Mouse (Mus musculus): ENCODE results near the gene Lrmda. TPM values are rescaled to one million over a fixed set of nuclear protein-coding genes. Genes with fewer than 3 reads are reported as not detected.

The Lrmda gene
- polyA plus RNA-seq, 1 experiment = not detected

DNA sequence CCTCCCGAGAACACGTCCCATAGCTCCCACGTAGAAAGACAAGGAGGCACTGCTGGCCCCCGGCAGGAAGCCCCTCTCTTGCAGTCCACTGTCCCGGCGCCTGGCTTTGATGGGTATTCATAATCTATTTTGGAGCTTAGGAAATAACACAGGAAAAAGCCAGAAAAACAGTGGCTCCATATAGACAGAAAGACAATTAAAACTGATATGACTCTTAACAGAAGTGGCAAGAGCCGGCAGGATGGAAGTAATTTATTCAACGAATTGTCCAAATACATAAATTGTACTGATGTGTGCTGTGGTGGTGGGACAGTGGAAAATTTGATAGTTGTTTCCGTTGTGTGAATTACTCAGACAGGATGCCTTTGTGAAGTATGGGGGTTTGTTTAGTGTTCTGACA, 250.3 kb downstream of the Lrmda start:
- no peak overlapping the region for H3K27ac ChIP-seq (ENCODE audit: insufficient read depth, low read depth, low read length)

DNA sequence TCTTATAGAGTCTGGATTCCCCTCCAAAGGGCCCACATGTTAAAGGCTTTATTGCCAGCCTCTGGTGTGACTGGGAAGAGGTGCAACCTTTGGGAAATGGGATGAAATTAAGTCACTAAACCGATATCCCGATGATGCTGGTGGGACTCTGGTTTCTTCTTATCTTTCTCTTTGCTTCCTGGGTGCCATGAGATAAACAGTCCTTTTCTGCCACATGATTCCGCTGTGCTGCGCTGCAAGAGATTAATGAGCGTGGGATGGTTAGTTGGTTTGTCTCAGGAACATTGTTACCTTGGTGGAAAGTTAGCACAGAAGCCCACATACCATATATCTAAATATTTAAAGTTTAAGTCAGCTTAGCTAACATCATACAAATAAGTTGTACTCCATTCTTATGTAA, 258.5 kb downstream of the Lrmda start:
- TF ChIP-seq CTCF (IDR thresholded peaks at IDR 0.05; ENCODE audit: extremely low read depth, insufficient read length, insufficient replicate concordance, low read depth, low read length) (no peak), POLR2A (IDR thresholded peaks at IDR 0.05; ENCODE audit: low read depth, low read length) (no peak)
- H3K27ac ChIP-seq (ENCODE audit: insufficient read depth, low read depth, low read length) = no peak overlapping the region
- WGBS = 93% methylated on average over 5 of the region's 5 CpGs

More for the DNA sequence above, 250.3 kb downstream of the Lrmda start:
- Histone ChIP-seq H3K27me3 (ENCODE audit: control insufficient read depth, insufficient read depth, low read length) (no peaks in the 10 kb centered on the region), H3K4me1 (ENCODE audit: control insufficient read depth, insufficient read depth, insufficient read length, low read length) (no peaks in the 10 kb centered on the region), H3K36me3 (ENCODE audit: control insufficient read depth, insufficient read depth, low read length) (no peaks in the 10 kb centered on the region), H3K4me3 (ENCODE audit: low read depth, low read length) (no peak overlapping the region)
- 85% methylated on average over 9 of the region's 9 CpGs for WGBS
- no peak for TF ChIP-seq POLR2A (IDR thresholded peaks at IDR 0.05; ENCODE audit: low read depth, low read length)
- TF ChIP-seq CTCF (IDR thresholded peaks at IDR 0.05; ENCODE audit: extremely low read depth, insufficient read length, insufficient replicate concordance, low read depth, low read length) = no peak

GRCm38 (mm10) chr14:22279591-22279990, 260.1 kb downstream of the Lrmda start:
- no peak overlapping the region for H3K27ac ChIP-seq (ENCODE audit: insufficient read depth, low read depth, low read length)
- no peaks in the 10 kb centered on the region for H3K27me3 ChIP-seq (ENCODE audit: control insufficient read depth, insufficient read depth, low read length)
- no peak overlapping the region for H3K4me3 ChIP-seq (ENCODE audit: low read depth, low read length)
- 83% methylated on average over 4 of the region's 4 CpGs for WGBS
- no peaks in the 10 kb centered on the region for H3K36me3 ChIP-seq (ENCODE audit: control insufficient read depth, insufficient read depth, low read length)
- H3K4me1 ChIP-seq (ENCODE audit: control insufficient read depth, insufficient read depth, insufficient read length, low read length) = no peaks in the 10 kb centered on the region
- TF ChIP-seq POLR2A (IDR thresholded peaks at IDR 0.05; ENCODE audit: low read depth, low read length) (no peak), CTCF (IDR thresholded peaks at IDR 0.05; ENCODE audit: extremely low read depth, insufficient read length, insufficient replicate concordance, low read depth, low read length) (no peak)

More for the DNA sequence above, 258.5 kb downstream of the Lrmda start:
- Histone ChIP-seq H3K4me1 (ENCODE audit: control insufficient read depth, insufficient read depth, insufficient read length, low read length) (no peaks in the 10 kb centered on the region), H3K36me3 (ENCODE audit: control insufficient read depth, insufficient read depth, low read length) (no peaks in the 10 kb centered on the region), H3K27me3 (ENCODE audit: control insufficient read depth, insufficient read depth, low read length) (no peaks in the 10 kb centered on the region), H3K4me3 (ENCODE audit: low read depth, low read length) (no peak overlapping the region)

- no peaks in the 10 kb centered on the region for H3K27me3 ChIP-seq (ENCODE audit: control insufficient read depth, insufficient read depth, low read length)
- no peaks in the 10 kb centered on the region for H3K36me3 ChIP-seq (ENCODE audit: control insufficient read depth, insufficient read depth, low read length)
- 94% methylated on average over 7 of the region's 7 CpGs for WGBS
- H3K4me3 ChIP-seq (ENCODE audit: low read depth, low read length) = no peak overlapping the region
- TF ChIP-seq CTCF (IDR thresholded peaks at IDR 0.05; ENCODE audit: extremely low read depth, insufficient read length, insufficient replicate concordance, low read depth, low read length) (no peak), POLR2A (IDR thresholded peaks at IDR 0.05; ENCODE audit: low read depth, low read length) (no peak)
- H3K4me1 ChIP-seq (ENCODE audit: control insufficient read depth, insufficient read depth, insufficient read length, low read length) = no peaks in the 10 kb centered on the region
- no peak overlapping the region for H3K27ac ChIP-seq (ENCODE audit: insufficient read depth, low read depth, low read length)
These were observed 262.1 kb downstream of the Lrmda start for GRCm38 (mm10) chr14:22281630-22282029.

- no peak overlapping the region for H3K4me3 ChIP-seq (ENCODE audit: low read depth, low read length)
- H3K36me3 ChIP-seq (ENCODE audit: control insufficient read depth, insufficient read depth, low read length) = no peaks in the 10 kb centered on the region
- no peaks in the 10 kb centered on the region for H3K4me1 ChIP-seq (ENCODE audit: control insufficient read depth, insufficient read depth, insufficient read length, low read length)
- no peak for TF ChIP-seq CTCF (IDR thresholded peaks at IDR 0.05; ENCODE audit: extremely low read depth, insufficient read length, insufficient replicate concordance, low read depth, low read length)
- TF ChIP-seq POLR2A (IDR thresholded peaks at IDR 0.05; ENCODE audit: low read depth, low read length) = no peak
- no peaks in the 10 kb centered on the region for H3K27me3 ChIP-seq (ENCODE audit: control insufficient read depth, insufficient read depth, low read length)
- no peak overlapping the region for H3K27ac ChIP-seq (ENCODE audit: insufficient read depth, low read depth, low read length)
- 77% methylated on average over 6 of the region's 6 CpGs for WGBS
These were observed 263.3 kb downstream of the Lrmda start for GRCm38 (mm10) chr14:22282847-22283246.

- peak; percentile 13; the same call in 1 of the 2 replicates for TF ChIP-seq CTCF (IDR thresholded peaks at IDR 0.05; ENCODE audit: extremely low read depth, insufficient read length, insufficient replicate concordance, low read depth, low read length)
- TF ChIP-seq POLR2A (IDR thresholded peaks at IDR 0.05; ENCODE audit: low read depth, low read length) = no peak
These were observed 264.2 kb downstream of the Lrmda start for GRCm38 (mm10) chr14:22283722-22284121.

GRCm38 (mm10) chr14:22284823-22285517, 265.5 kb downstream of the Lrmda start:
- Histone ChIP-seq H3K27ac (ENCODE audit: insufficient read depth, low read depth, low read length) (no peak overlapping the region), H3K4me3 (ENCODE audit: low read depth, low read length) (no peak overlapping the region), H3K4me1 (ENCODE audit: control insufficient read depth, insufficient read depth, insufficient read length, low read length) (no peaks in the 10 kb centered on the region), H3K27me3 (ENCODE audit: control insufficient read depth, insufficient read depth, low read length) (no peaks in the 10 kb centered on the region), H3K36me3 (ENCODE audit: control insufficient read depth, insufficient read depth, low read length) (no peaks in the 10 kb centered on the region)
- no peak for TF ChIP-seq POLR2A (IDR thresholded peaks at IDR 0.05; ENCODE audit: low read depth, low read length)
- TF ChIP-seq CTCF (IDR thresholded peaks at IDR 0.05; ENCODE audit: extremely low read depth, insufficient read length, insufficient replicate concordance, low read depth, low read length) = no peak
- WGBS = 83% methylated on average over 15 of the region's 15 CpGs

More at GRCm38 (mm10) chr14:22283722-22284121, 264.2 kb downstream of the Lrmda start:
- Histone ChIP-seq H3K4me1 (ENCODE audit: control insufficient read depth, insufficient read depth, insufficient read length, low read length) (no peaks in the 10 kb centered on the region), H3K4me3 (ENCODE audit: low read depth, low read length) (no peak overlapping the region), H3K27me3 (ENCODE audit: control insufficient read depth, insufficient read depth, low read length) (no peaks in the 10 kb centered on the region), H3K27ac (ENCODE audit: insufficient read depth, low read depth, low read length) (no peak overlapping the region), H3K36me3 (ENCODE audit: control insufficient read depth, insufficient read depth, low read length) (no peaks in the 10 kb centered on the region)
- 96% methylated on average over 2 of the region's 2 CpGs for WGBS
